Mouse (Mus musculus) stomach, embryonic 15.5 days (tissue): Measurements from ENCODE around the gene Six6. TPM values are rescaled to one million over a fixed set of nuclear protein-coding genes. Genes with fewer than 3 reads are reported as not detected.

ENCODE experiments used
- ATAC-seq: fragments of 200-750 bp; cut with Nextera tagmentation; 2 replicates; pipeline ENCODE4 v1.8.0; 2017; ENCODE audit warnings: low read depth, moderate number of reproducible peaks, moderate TSS enrichment; ENCODE audit not compliant: insufficient read depth, low FRiP score
- H3K27ac ChIP-seq: fragments of 300-500 bp; sonication (generic); 2 replicates; pipeline ENCODE4 v1.5.1; 2015; ENCODE audit warnings: mild to moderate bottlenecking, inconsistent platforms
- H3K27me3 ChIP-seq: fragments of 300-500 bp; sonication (generic); replicated peaks from 2 replicates; pipeline ENCODE4 v1.6.1; 2015; ENCODE audit warnings: inconsistent platforms
- H3K36me3 ChIP-seq: fragments of 300-500 bp; sonication (generic); 2 replicates; pipeline ENCODE4 v1.6.1; 2015; ENCODE audit warnings: inconsistent platforms
- H3K4me1 ChIP-seq: fragments of 300-500 bp; sonication (generic); 2 replicates; pipeline ENCODE4 v1.6.1; 2015; ENCODE audit warnings: inconsistent platforms
- H3K4me2 ChIP-seq: fragments of 300-500 bp; sonication (generic); 2 replicates; pipeline ENCODE4 v1.6.1; 2015; ENCODE audit warnings: mild to moderate bottlenecking, inconsistent platforms
- H3K4me3 ChIP-seq: fragments of 300-500 bp; sonication (generic); replicated peaks from 2 replicates; pipeline ENCODE4 v1.5.1; 2015; ENCODE audit warnings: inconsistent platforms
- H3K9ac ChIP-seq: fragments of 300-500 bp; sonication (generic); 2 replicates; pipeline ENCODE4 v1.6.1; 2015; ENCODE audit warnings: inconsistent platforms
- H3K9me3 ChIP-seq: fragments of 300-500 bp; sonication (generic); 2 replicates; pipeline ENCODE4 v1.6.1; 2016; ENCODE audit warnings: inconsistent platforms
- WGBS: fragments of 180-500 bp; shearing (Covaris S2); methylation state at CpG from one replicate; pipeline ENCODE4 v1.1.7; 2015; 5-methylcytosine and 5-hydroxymethylcytosine counted together
- polyA plus RNA-seq: library from polyadenylated mRNA; unstranded; fragments of >200 nt; fragmentation: Nextera tagmentation; extraction: Ambion mirVana; gene quantifications from 2 replicates; pipeline ENCODE4 v1.2.1, GENCODE M21; 2015

Gene Six6
- polyA plus RNA-seq, 1 experiment from 2014 or later: not detected

GRCm38 (mm10) chr12:72943574-72944110, 4.0 kb downstream of the Six6 start:
- Histone ChIP-seq H3K4me3 (no peak overlapping the region), H3K27me3 (peaks cover 94% of the 10 kb centered on the region), H3K9me3 (no peaks in the 10 kb centered on the region), H3K9ac (no peak overlapping the region), H3K27ac (no peak overlapping the region), H3K4me1 (peaks cover 16% of the 10 kb centered on the region), H3K36me3 (no peaks in the 10 kb centered on the region), H3K4me2 (no peak overlapping the region)
- ATAC-seq: no peak
- 6% methylated on average over 2 of the region's 2 CpGs for whole genome bisulfite sequencing

GRCm38 (mm10) chr12:72944411-72945225, 4.9 kb downstream of the Six6 start:
- Histone ChIP-seq H3K4me1 (peaks cover 16% of the 10 kb centered on the region), H3K4me2 (peak overlapping the region; percentile 61; the same call in 1 of the 2 replicates), H3K4me3 (peak overlapping the region; percentile 31), H3K9ac (no peak overlapping the region), H3K36me3 (no peaks in the 10 kb centered on the region), H3K27ac (no peak overlapping the region), H3K27me3 (peaks cover 91% of the 10 kb centered on the region), H3K9me3 (no peaks in the 10 kb centered on the region)
- no peak for ATAC-seq
- WGBS: 2% methylated on average over 24 of the region's 24 CpGs

- Histone ChIP-seq H3K27me3 (peaks cover 86% of the 10 kb centered on the region), H3K4me2 (peak overlapping the region; percentile 61), H3K4me3 (peak overlapping the region; percentile 31), H3K9ac (no peak overlapping the region), H3K9me3 (no peaks in the 10 kb centered on the region), H3K36me3 (no peaks in the 10 kb centered on the region), H3K27ac (no peak overlapping the region), H3K4me1 (peaks cover 11% of the 10 kb centered on the region)
- 1% methylated on average over 70 of the region's 89 CpGs for WGBS
- no peak for ATAC-seq
Observed at GRCm38 (mm10) chr12:72945301-72946063, 5.8 kb downstream of the Six6 start.

GRCm38 (mm10) chr12:72946064-72946395, 6.3 kb downstream of the Six6 start:
- Histone ChIP-seq H3K4me2 (peak overlapping the region; percentile 61), H3K36me3 (no peaks in the 10 kb centered on the region), H3K9me3 (no peaks in the 10 kb centered on the region), H3K27ac (no peak overlapping the region), H3K4me1 (peaks cover 11% of the 10 kb centered on the region), H3K4me3 (no peak overlapping the region), H3K27me3 (peaks cover 81% of the 10 kb centered on the region), H3K9ac (no peak overlapping the region)
- ATAC-seq: no peak
- 6% methylated on average over 8 of the region's 8 CpGs for WGBS

- Histone ChIP-seq H3K4me1 (peaks cover 11% of the 10 kb centered on the region), H3K9ac (no peak overlapping the region), H3K4me3 (no peak overlapping the region), H3K9me3 (no peaks in the 10 kb centered on the region), H3K27me3 (peaks cover 73% of the 10 kb centered on the region), H3K27ac (no peak overlapping the region), H3K36me3 (no peaks in the 10 kb centered on the region), H3K4me2 (no peak overlapping the region)
- ATAC-seq: no peak
Observed at GRCm38 (mm10) chr12:72946805-72947204, 7.1 kb downstream of the Six6 start.

GRCm38 (mm10) chr12:72947335-72947734, 7.6 kb downstream of the Six6 start:
- H3K9me3 ChIP-seq: no peaks in the 10 kb centered on the region
- no peak for ATAC-seq
- no peaks in the 10 kb centered on the region for H3K36me3 ChIP-seq
- H3K27ac ChIP-seq: no peak overlapping the region
- H3K4me3 ChIP-seq: no peak overlapping the region
- H3K9ac ChIP-seq: no peak overlapping the region
- H3K27me3 ChIP-seq: peaks cover 68% of the 10 kb centered on the region
- no peak overlapping the region for H3K4me2 ChIP-seq
- H3K4me1 ChIP-seq: peaks cover 11% of the 10 kb centered on the region
- 26% methylated on average over 2 of the region's 2 CpGs for WGBS

GRCm38 (mm10) chr12:72953089-72953488, 13.4 kb downstream of the Six6 start:
- no peak for ATAC-seq
- Histone ChIP-seq H3K27ac (no peak overlapping the region), H3K36me3 (no peaks in the 10 kb centered on the region), H3K27me3 (peaks cover 13% of the 10 kb centered on the region; the same call in 1 of the 2 replicates), H3K9ac (no peak overlapping the region), H3K4me2 (no peak overlapping the region), H3K4me1 (no peaks in the 10 kb centered on the region), H3K9me3 (no peaks in the 10 kb centered on the region), H3K4me3 (no peak overlapping the region)
- WGBS: 80% methylated on average over 5 of the region's 5 CpGs

GRCm38 (mm10) chr12:72953858-72954257, 14.2 kb downstream of the Six6 start:
- Histone ChIP-seq H3K4me2 (no peak overlapping the region), H3K4me1 (no peaks in the 10 kb centered on the region), H3K36me3 (no peaks in the 10 kb centered on the region), H3K9me3 (no peaks in the 10 kb centered on the region), H3K4me3 (no peak overlapping the region), H3K27me3 (peaks cover 10% of the 10 kb centered on the region; the same call in 1 of the 2 replicates), H3K27ac (no peak overlapping the region), H3K9ac (no peak overlapping the region)
- 84% methylated on average over 5 of the region's 5 CpGs for WGBS
- ATAC-seq: no peak

GRCm38 (mm10) chr12:72954906-72955305, 15.2 kb downstream of the Six6 start:
- ATAC-seq: no peak
- Histone ChIP-seq H3K4me1 (no peaks in the 10 kb centered on the region), H3K9me3 (no peaks in the 10 kb centered on the region), H3K9ac (no peak overlapping the region), H3K36me3 (no peaks in the 10 kb centered on the region), H3K27ac (no peak overlapping the region), H3K4me2 (no peak overlapping the region), H3K4me3 (no peak overlapping the region), H3K27me3 (peaks cover 3% of the 10 kb centered on the region; the same call in 1 of the 2 replicates)
- 33% methylated on average over 4 of the region's 4 CpGs for WGBS

- no peaks in the 10 kb centered on the region for H3K9me3 ChIP-seq
- no peak overlapping the region for H3K4me2 ChIP-seq
- no peak overlapping the region for H3K9ac ChIP-seq
- no peaks in the 10 kb centered on the region for H3K36me3 ChIP-seq
- H3K4me3 ChIP-seq: no peak overlapping the region
- WGBS: 59% methylated on average over 6 of the region's 6 CpGs
- no peak for ATAC-seq
- no peaks in the 10 kb centered on the region; the same call in 1 of the 2 replicates for H3K27me3 ChIP-seq
- no peak overlapping the region for H3K27ac ChIP-seq
- no peaks in the 10 kb centered on the region for H3K4me1 ChIP-seq
Observed at GRCm38 (mm10) chr12:72957829-72958424, 18.2 kb downstream of the Six6 start.

GRCm38 (mm10) chr12:72958446-72958845, 18.8 kb downstream of the Six6 start:
- H3K4me2 ChIP-seq: no peak overlapping the region
- H3K9me3 ChIP-seq: no peaks in the 10 kb centered on the region
- no peak overlapping the region for H3K9ac ChIP-seq
- no peak overlapping the region for H3K4me3 ChIP-seq
- H3K4me1 ChIP-seq: no peaks in the 10 kb centered on the region
- ATAC-seq: no peak
- no peak overlapping the region for H3K27ac ChIP-seq
- WGBS: 86% methylated on average over 3 of the region's 3 CpGs
- H3K36me3 ChIP-seq: no peaks in the 10 kb centered on the region
- no peaks in the 10 kb centered on the region for H3K27me3 ChIP-seq

- WGBS: 67% methylated on average over 6 of the region's 6 CpGs
- H3K36me3 ChIP-seq: no peaks in the 10 kb centered on the region
- no peak for ATAC-seq
- no peak overlapping the region for H3K9ac ChIP-seq
- no peak overlapping the region for H3K4me2 ChIP-seq
- H3K9me3 ChIP-seq: no peaks in the 10 kb centered on the region
- H3K4me1 ChIP-seq: no peaks in the 10 kb centered on the region
- H3K4me3 ChIP-seq: no peak overlapping the region
- no peak overlapping the region for H3K27ac ChIP-seq
- H3K27me3 ChIP-seq: no peaks in the 10 kb centered on the region
Observed at GRCm38 (mm10) chr12:72962761-72963160, 23.1 kb downstream of the Six6 start.
